Comparison of ENCODE assay signal across 21 mouse cellular contexts in the genomic region with DNA sequence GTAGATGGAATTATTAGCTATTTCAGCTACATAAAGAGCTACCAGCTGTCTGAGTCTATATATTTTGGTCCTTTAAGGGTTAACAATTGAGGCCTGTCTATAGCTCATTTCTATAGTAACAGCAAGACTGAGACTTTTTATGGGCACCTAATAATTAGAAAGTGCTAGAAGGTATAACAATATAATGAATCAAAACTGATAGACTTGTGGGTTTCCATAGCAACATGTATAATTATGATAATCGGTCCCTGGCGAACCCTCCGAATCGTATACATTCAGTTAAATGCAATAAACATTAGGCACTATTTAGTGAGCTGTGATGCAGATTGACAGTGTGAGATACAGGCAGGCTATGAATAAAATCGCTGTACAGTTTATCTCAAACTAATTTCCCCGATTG.
A peak's percentile ranks its signal among the peaks of the same experiment; 100 is the strongest.
DNase-seq lines count a peak whose midpoint lies in the region; ATAC-seq and TF ChIP-seq lines count a peak whose summit lies in the region.
"Had no signal": no experiment of that assay in that cellular context is flagged by ENCODE, and none has a peak within 500 bp of the region (broad histone marks: within the 10 kb centered on the region; RNA-seq: fewer than 3 reads in every experiment).

No protein-coding gene starts in this region.

- H3K9me3 ChIP-seq in forebrain, embryonic 13.5 days (replicated peaks), result no peaks in the 10 kb centered on the region
- H3K9me3 ChIP-seq in hindbrain, embryonic 15.5 days, result no peaks in the 10 kb centered on the region
- no peaks in the 10 kb centered on the region for H3K9me3 ChIP-seq in midbrain, embryonic 16.5 days (replicated peaks; ENCODE audit: control insufficient read depth, low read length, poor library complexity, severe bottlenecking)
- H3K9me3 ChIP-seq: embryonic facial prominence, embryonic 10.5 days; intestine, embryonic 15.5 days; kidney, embryonic 15.5 days; limb, embryonic 15.5 days; megakaryocyte, embryonic 14.5 days had no signal

- peak overlapping the region; percentile 93; the same call in 1 of the 2 replicates for H3K27ac ChIP-seq in forebrain, embryonic 13.5 days
- H3K27ac ChIP-seq in hindbrain, embryonic 15.5 days (replicated peaks), result peak overlapping the region; percentile 92
- peak overlapping the region; percentile 95 for H3K27ac ChIP-seq in midbrain, embryonic 16.5 days (ENCODE audit: low read length)
- H3K27ac ChIP-seq: embryonic facial prominence, embryonic 10.5 days; intestine, embryonic 15.5 days; kidney, embryonic 15.5 days; limb, embryonic 15.5 days had no signal

- H3K4me1 ChIP-seq in forebrain, embryonic 13.5 days, result peaks cover 13% of the 10 kb centered on the region
- peaks cover 18% of the 10 kb centered on the region for H3K4me1 ChIP-seq in hindbrain, embryonic 15.5 days (replicated peaks)
- H3K4me1 ChIP-seq in midbrain, embryonic 16.5 days (ENCODE audit: control insufficient read depth, insufficient read depth, low read length), result peaks cover 20% of the 10 kb centered on the region
- H3K4me1 ChIP-seq: embryonic facial prominence, embryonic 10.5 days; intestine, embryonic 15.5 days; kidney, embryonic 15.5 days; limb, embryonic 15.5 days; megakaryocyte, embryonic 14.5 days had no signal

- WGBS in forebrain, embryonic 13.5 days, result 28% methylated on average over 6 of the region's 6 CpGs
- WGBS in hindbrain, embryonic 15.5 days, result 30% methylated on average over 6 of the region's 6 CpGs
- 35% methylated on average over 6 of the region's 6 CpGs for WGBS in midbrain, embryonic 16.5 days

- ATAC-seq in forebrain, embryonic 13.5 days, result peak; percentile 76
- ATAC-seq in hindbrain, embryonic 15.5 days (ENCODE audit: low FRiP score, low read depth), result peak; percentile 76
- peak; percentile 46 for ATAC-seq in midbrain, embryonic 16.5 days
- ATAC-seq: intestine, embryonic 15.5 days; liver, postnatal 0 days had no signal

- no peaks in the 10 kb centered on the region for H3K27me3 ChIP-seq in forebrain, embryonic 13.5 days
- no peaks in the 10 kb centered on the region for H3K27me3 ChIP-seq in hindbrain, embryonic 15.5 days
- no peaks in the 10 kb centered on the region for H3K27me3 ChIP-seq in midbrain, embryonic 16.5 days (ENCODE audit: control insufficient read depth, insufficient read depth, low read depth, low read length)
- H3K27me3 ChIP-seq: intestine, embryonic 15.5 days; kidney, embryonic 15.5 days; limb, embryonic 15.5 days; megakaryocyte, embryonic 14.5 days had no signal

- no peak overlapping the region for H3K9ac ChIP-seq in forebrain, embryonic 13.5 days
- no peak overlapping the region for H3K9ac ChIP-seq in hindbrain, embryonic 15.5 days
- 0 out of 2 replicates have a peak overlapping the region, but pooled peaks have one; percentile 25 for H3K9ac ChIP-seq in midbrain, embryonic 16.5 days (ENCODE audit: low read depth, low read length)
- H3K9ac ChIP-seq: intestine, embryonic 15.5 days; kidney, embryonic 15.5 days; limb, embryonic 15.5 days; liver, postnatal 0 days had no signal

- no peaks in the 10 kb centered on the region for H3K36me3 ChIP-seq in forebrain, embryonic 13.5 days (ENCODE audit: poor library complexity, severe bottlenecking)
- H3K36me3 ChIP-seq in hindbrain, embryonic 15.5 days, result no peaks in the 10 kb centered on the region
- H3K36me3 ChIP-seq in midbrain, embryonic 16.5 days (ENCODE audit: control insufficient read depth, insufficient read depth, low read length), result no peaks in the 10 kb centered on the region
- H3K36me3 ChIP-seq: embryonic facial prominence, embryonic 10.5 days; intestine, embryonic 15.5 days; kidney, embryonic 15.5 days; limb, embryonic 15.5 days had no signal

- peak; percentile 89 for DNase-seq in brain, embryonic 14.5 days (ENCODE audit: low read depth)
- DNase-seq in adrenal gland, adult 8-10 months, result no peak
- no peak for DNase-seq in kidney, adult 8-10 months
- DNase-seq in cerebellum, postnatal 25 days, result no peak
- DNase-seq: cerebellum, adult 11-12 months; cerebellum, postnatal 36 days; gastrocnemius, postnatal 25 days; heart, postnatal 14 days; liver, postnatal 0 days; lung, postnatal 14 days; right cerebral cortex, postnatal 4 days; thymus, postnatal 4 days had no signal

- no peak overlapping the region for H3K4me2 ChIP-seq in forebrain, embryonic 13.5 days
- H3K4me2 ChIP-seq in hindbrain, embryonic 15.5 days, result peak overlapping the region; percentile 48
- peak overlapping the region; percentile 33; the same call in 1 of the 2 replicates for H3K4me2 ChIP-seq in midbrain, embryonic 16.5 days (ENCODE audit: low read length)
- H3K4me2 ChIP-seq: heart, embryonic 11.5 days; intestine, embryonic 15.5 days; kidney, embryonic 15.5 days; limb, embryonic 15.5 days had no signal

- TF ChIP-seq CTCF in brain, embryonic 14.5 days (IDR thresholded peaks at IDR 0.05; ENCODE audit: borderline replicate concordance, extremely low read depth, insufficient read depth, insufficient read length), result no peak

- no peak for TF ChIP-seq POLR2A in brain, embryonic 14.5 days (IDR thresholded peaks at IDR 0.05; ENCODE audit: borderline replicate concordance, extremely low read depth, insufficient read depth, insufficient read length, poor library complexity, severe bottlenecking)

- H3K4me3 ChIP-seq in forebrain, embryonic 13.5 days, result no peak overlapping the region
- no peak overlapping the region for H3K4me3 ChIP-seq in hindbrain, embryonic 15.5 days
- no peak overlapping the region for H3K4me3 ChIP-seq in midbrain, embryonic 16.5 days (ENCODE audit: low read depth, low read length)
- H3K4me3 ChIP-seq: embryonic facial prominence, embryonic 10.5 days; intestine, embryonic 15.5 days; kidney, embryonic 15.5 days; limb, embryonic 15.5 days; megakaryocyte, embryonic 14.5 days had no signal
